Mouse (Mus musculus): ENCODE results near the gene Atp5f1. TPM values are rescaled to one million over a fixed set of nuclear protein-coding genes. Genes with fewer than 3 reads are reported as not detected.

Gene Atp5f1
- polyA plus RNA-seq, 1 experiment = 148 TPM

- Histone ChIP-seq H3K27me3 (ENCODE audit: control insufficient read depth, insufficient read depth, low read length) (no peaks in the 10 kb centered on the region), H3K36me3 (ENCODE audit: control insufficient read depth, insufficient read depth, low read length) (peaks cover 4% of the 10 kb centered on the region), H3K4me1 (replicated peaks; ENCODE audit: control insufficient read depth, insufficient read depth, low read length) (no peaks in the 10 kb centered on the region), H3K4me3 (ENCODE audit: control insufficient read depth, insufficient read depth, low read length) (no peak overlapping the region), H3K27ac (ENCODE audit: control insufficient read depth, insufficient read depth, low read length) (no peak overlapping the region)
- 88% methylated on average over 2 of the region's 2 CpGs for WGBS
- TF ChIP-seq POLR2A (IDR thresholded peaks at IDR 0.05; ENCODE audit: control insufficient read depth, extremely low read depth, insufficient read depth, low read length, poor library complexity) = no peak
- TF ChIP-seq CTCF (IDR thresholded peaks at IDR 0.05; ENCODE audit: borderline replicate concordance, control insufficient read depth, extremely low read depth, insufficient read depth, low read length, poor library complexity) = no peak
- DNase-seq = no peak
Measured at GRCm38 (mm10) chr3:105974174-105974573, 14.3 kb upstream of the Atp5f1 start.

GRCm38 (mm10) chr3:105973411-105973810, 13.5 kb upstream of the Atp5f1 start, which contains the start of gene Ovgp1:
TSS of gene Ovgp1 (plus strand) at chr3:105973711.
- DNase-seq = no peak
- Histone ChIP-seq H3K27me3 (ENCODE audit: control insufficient read depth, insufficient read depth, low read length) (no peaks in the 10 kb centered on the region), H3K4me3 (ENCODE audit: control insufficient read depth, insufficient read depth, low read length) (no peak within 1 kb of the TSS), H3K27ac (ENCODE audit: control insufficient read depth, insufficient read depth, low read length) (no peak within 1 kb of the TSS), H3K4me1 (replicated peaks; ENCODE audit: control insufficient read depth, insufficient read depth, low read length) (no peaks in the 10 kb centered on the region), H3K36me3 (ENCODE audit: control insufficient read depth, insufficient read depth, low read length) (peaks cover 8% of the 10 kb centered on the region)
- WGBS = 94% methylated on average over 3 of the region's 3 CpGs
- TF ChIP-seq CTCF (IDR thresholded peaks at IDR 0.05; ENCODE audit: borderline replicate concordance, control insufficient read depth, extremely low read depth, insufficient read depth, low read length, poor library complexity) = no peak
- TF ChIP-seq POLR2A (IDR thresholded peaks at IDR 0.05; ENCODE audit: control insufficient read depth, extremely low read depth, insufficient read depth, low read length, poor library complexity) = no peak

GRCm38 (mm10) chr3:105971831-105972446, 12.0 kb upstream of the Atp5f1 start:
- 95% methylated on average over 5 of the region's 5 CpGs for WGBS
- Histone ChIP-seq H3K4me3 (ENCODE audit: control insufficient read depth, insufficient read depth, low read length) (no peak overlapping the region), H3K27ac (ENCODE audit: control insufficient read depth, insufficient read depth, low read length) (no peak overlapping the region), H3K36me3 (ENCODE audit: control insufficient read depth, insufficient read depth, low read length) (peaks cover 15% of the 10 kb centered on the region), H3K27me3 (ENCODE audit: control insufficient read depth, insufficient read depth, low read length) (no peaks in the 10 kb centered on the region), H3K4me1 (replicated peaks; ENCODE audit: control insufficient read depth, insufficient read depth, low read length) (no peaks in the 10 kb centered on the region)
- TF ChIP-seq POLR2A (IDR thresholded peaks at IDR 0.05; ENCODE audit: control insufficient read depth, extremely low read depth, insufficient read depth, low read length, poor library complexity) (no peak), CTCF (IDR thresholded peaks at IDR 0.05; ENCODE audit: borderline replicate concordance, control insufficient read depth, extremely low read depth, insufficient read depth, low read length, poor library complexity) (no peak)
- DNase-seq = no peak

DNA sequence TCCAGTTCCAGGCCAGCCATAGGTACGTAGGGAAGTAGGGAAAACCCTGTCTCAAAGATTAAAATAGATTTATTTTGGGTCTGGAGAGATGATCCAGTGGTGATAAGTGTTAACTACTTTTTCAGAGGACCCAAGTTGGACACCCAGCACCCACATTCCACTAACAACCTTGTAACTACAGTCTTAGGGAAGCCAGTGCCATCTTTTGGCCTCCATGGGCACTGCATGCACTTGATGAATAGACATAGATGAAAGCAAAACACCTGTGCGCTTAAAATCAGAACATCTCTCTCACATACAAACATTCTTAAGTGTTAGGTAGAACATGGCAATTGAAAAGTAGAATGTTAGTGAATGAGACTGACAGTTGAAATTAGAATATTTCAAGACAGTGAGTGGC, 801 bp upstream of the Atp5f1 start:
- peak; percentile 23 for DNase-seq
- H3K4me1 ChIP-seq (replicated peaks; ENCODE audit: control insufficient read depth, insufficient read depth, low read length) = peaks cover 7% of the 10 kb centered on the region

GRCm38 (mm10) chr3:105959585-105959984, 314 bp downstream of the Atp5f1 start:
- WGBS = 1% methylated on average over 26 of the region's 26 CpGs
- Histone ChIP-seq H3K4me1 (replicated peaks; ENCODE audit: control insufficient read depth, insufficient read depth, low read length) (peaks cover 7% of the 10 kb centered on the region), H3K4me3 (ENCODE audit: control insufficient read depth, insufficient read depth, low read length) (peak overlapping the region; percentile 80), H3K27me3 (ENCODE audit: control insufficient read depth, insufficient read depth, low read length) (no peaks in the 10 kb centered on the region), H3K27ac (ENCODE audit: control insufficient read depth, insufficient read depth, low read length) (no peak overlapping the region), H3K36me3 (ENCODE audit: control insufficient read depth, insufficient read depth, low read length) (peaks cover 22% of the 10 kb centered on the region)
- no peak; the same call in 1 of the 2 replicates for TF ChIP-seq CTCF (IDR thresholded peaks at IDR 0.05; ENCODE audit: borderline replicate concordance, control insufficient read depth, extremely low read depth, insufficient read depth, low read length, poor library complexity)
- no peak for DNase-seq

More for the DNA sequence above, 801 bp upstream of the Atp5f1 start:
- TF ChIP-seq POLR2A (IDR thresholded peaks at IDR 0.05; ENCODE audit: control insufficient read depth, extremely low read depth, insufficient read depth, low read length, poor library complexity) = no peak
- TF ChIP-seq CTCF (IDR thresholded peaks at IDR 0.05; ENCODE audit: borderline replicate concordance, control insufficient read depth, extremely low read depth, insufficient read depth, low read length, poor library complexity) = no peak
- Histone ChIP-seq H3K27me3 (ENCODE audit: control insufficient read depth, insufficient read depth, low read length) (no peaks in the 10 kb centered on the region), H3K4me3 (ENCODE audit: control insufficient read depth, insufficient read depth, low read length) (no peak overlapping the region), H3K36me3 (ENCODE audit: control insufficient read depth, insufficient read depth, low read length) (peaks cover 26% of the 10 kb centered on the region), H3K27ac (ENCODE audit: control insufficient read depth, insufficient read depth, low read length) (no peak overlapping the region)
- 95% methylated on average over 2 of the region's 2 CpGs for WGBS

- TF ChIP-seq POLR2A (IDR thresholded peaks at IDR 0.05; ENCODE audit: control insufficient read depth, extremely low read depth, insufficient read depth, low read length, poor library complexity) = peak; percentile 97
- TF ChIP-seq CTCF (IDR thresholded peaks at IDR 0.05; ENCODE audit: borderline replicate concordance, control insufficient read depth, extremely low read depth, insufficient read depth, low read length, poor library complexity) = no peak
- DNase-seq = peak; percentile 94
- H3K36me3 ChIP-seq (ENCODE audit: control insufficient read depth, insufficient read depth, low read length) = peaks cover 17% of the 10 kb centered on the region
Measured at GRCm38 (mm10) chr3:105958974-105959580, 822 bp downstream of the Atp5f1 start, which contains the start of gene Wdr77. TSS of gene Wdr77 (plus strand) at chr3:105959369.

More at GRCm38 (mm10) chr3:105958974-105959580, 822 bp downstream of the Atp5f1 start, which contains the start of gene Wdr77:
- Histone ChIP-seq H3K4me3 (ENCODE audit: control insufficient read depth, insufficient read depth, low read length) (peak within 1 kb of the TSS; percentile 80), H3K4me1 (replicated peaks; ENCODE audit: control insufficient read depth, insufficient read depth, low read length) (peaks cover 7% of the 10 kb centered on the region), H3K27me3 (ENCODE audit: control insufficient read depth, insufficient read depth, low read length) (no peaks in the 10 kb centered on the region), H3K27ac (ENCODE audit: control insufficient read depth, insufficient read depth, low read length) (peak within 1 kb of the TSS; percentile 69)
- under 1% methylated on average over 52 of the region's 52 CpGs for WGBS
